Mouse (Mus musculus) kidney, embryonic 16.5 days (tissue): Measurements from ENCODE around the gene Plekhg1. TPM values are rescaled to one million over a fixed set of nuclear protein-coding genes. Genes with fewer than 3 reads are reported as not detected.

Experiments
- ATAC-seq: fragments of 200-750 bp; cut with Nextera tagmentation; 2 replicates; pipeline ENCODE4 v1.8.0; 2017; ENCODE audit warnings: moderate TSS enrichment; ENCODE audit not compliant: low FRiP score, low TSS enrichment
- H3K27ac ChIP-seq: fragments of 300-500 bp; sonication (generic); 2 replicates; pipeline ENCODE4 v1.5.1; 2014; ENCODE audit warnings: low read length
- H3K27me3 ChIP-seq: fragments of 300-500 bp; sonication (generic); 2 replicates; pipeline ENCODE4 v1.6.1; 2014; ENCODE audit warnings: low read length, control low read depth, mixed read lengths; ENCODE audit not compliant: insufficient read depth
- H3K36me3 ChIP-seq: fragments of 300-500 bp; sonication (generic); 2 replicates; pipeline ENCODE4 v1.6.1; 2014; ENCODE audit warnings: low read length, control low read depth, mixed read lengths; ENCODE audit not compliant: insufficient read depth
- H3K4me1 ChIP-seq: fragments of 300-500 bp; sonication (generic); 2 replicates; pipeline ENCODE4 v1.6.1; 2014; ENCODE audit warnings: low read length, control low read depth, mixed read lengths; ENCODE audit not compliant: insufficient read depth
- H3K4me2 ChIP-seq: fragments of 300-500 bp; sonication (generic); replicated peaks from 2 replicates; pipeline ENCODE4 v1.6.1; 2014; ENCODE audit warnings: low read depth, low read length
- H3K4me3 ChIP-seq: fragments of 300-500 bp; sonication (generic); 2 replicates; pipeline ENCODE4 v1.5.1; 2014; ENCODE audit warnings: mild to moderate bottlenecking, low read length
- H3K9ac ChIP-seq: fragments of 300-500 bp; sonication (generic); replicated peaks from 2 replicates; pipeline ENCODE4 v1.6.1; 2014; ENCODE audit warnings: low read length
- H3K9me3 ChIP-seq: fragments of 300-500 bp; sonication (generic); 2 replicates; pipeline ENCODE4 v1.6.1; 2016; ENCODE audit warnings: low read length, control low read depth
- WGBS: fragments of 180-500 bp; shearing (Covaris S2); extraction: QIAGEN DNeasy Blood & Tissue Kit; methylation state at CpG from one replicate; pipeline ENCODE4 v1.1.7; 2014; 5-methylcytosine and 5-hydroxymethylcytosine counted together
- polyA plus RNA-seq: library from polyadenylated mRNA; unstranded; fragments of >200 nt; fragmentation: Nextera tagmentation; extraction: Ambion mirVana; gene quantifications from 2 replicates; pipeline ENCODE4 v1.2.1, GENCODE M21; 2015

Gene Plekhg1
- polyA plus RNA-seq, 1 experiment from 2014 or later: 14.4 TPM

DNA sequence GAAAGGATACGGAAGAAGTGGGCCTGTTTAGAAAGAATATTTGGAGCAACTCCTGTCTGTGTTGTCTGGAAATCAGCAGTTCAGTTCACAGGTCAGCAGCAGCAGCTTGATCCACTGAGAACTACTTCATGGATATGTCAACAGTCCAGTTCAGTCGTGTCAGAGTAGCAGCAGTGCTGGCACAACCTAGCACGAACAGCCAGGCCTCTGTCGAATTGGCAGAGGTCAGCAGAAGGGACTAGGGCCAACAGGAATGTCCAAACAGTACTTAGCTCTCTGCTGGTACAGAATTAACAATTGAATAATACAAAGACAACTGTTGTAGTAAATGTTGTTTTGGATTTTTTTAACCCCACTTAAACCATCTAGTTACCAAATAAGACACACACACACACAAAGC, 33.9 kb upstream of the Plekhg1 start:
- Histone ChIP-seq H3K4me3 (no peak overlapping the region), H3K4me1 (no peaks in the 10 kb centered on the region), H3K27me3 (no peaks in the 10 kb centered on the region), H3K4me2 (no peak overlapping the region), H3K27ac (no peak overlapping the region), H3K36me3 (no peaks in the 10 kb centered on the region), H3K9ac (no peak overlapping the region), H3K9me3 (no peaks in the 10 kb centered on the region)
- ATAC-seq: no peak
- whole genome bisulfite sequencing: 79% methylated on average over 4 of the region's 4 CpGs

DNA sequence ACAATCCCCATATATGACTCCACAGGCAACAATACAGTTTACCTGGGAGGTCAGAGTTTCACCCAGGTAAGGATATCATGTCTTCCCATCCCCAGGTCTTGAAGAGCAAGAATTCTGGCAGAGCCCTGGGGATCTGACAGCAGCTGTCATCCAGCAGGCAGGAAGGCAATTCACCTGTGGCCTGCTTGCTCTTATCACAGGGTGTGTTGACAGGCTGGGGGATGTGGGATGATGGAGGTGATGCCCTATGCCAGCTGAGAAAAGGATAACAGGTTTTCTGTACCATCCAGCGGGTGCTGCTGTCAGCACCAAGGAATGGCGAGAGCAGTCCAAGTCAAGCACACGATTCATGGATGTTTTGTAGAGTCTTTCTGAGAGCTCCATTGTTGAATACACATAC, 30.1 kb upstream of the Plekhg1 start:
- H3K9me3 ChIP-seq: no peaks in the 10 kb centered on the region
- 80% methylated on average over 3 of the region's 3 CpGs for WGBS
- ATAC-seq: no peak
- no peaks in the 10 kb centered on the region for H3K4me1 ChIP-seq
- no peak overlapping the region for H3K27ac ChIP-seq
- H3K9ac ChIP-seq: no peak overlapping the region
- no peak overlapping the region for H3K4me2 ChIP-seq
- no peak overlapping the region for H3K4me3 ChIP-seq
- H3K27me3 ChIP-seq: no peaks in the 10 kb centered on the region
- no peaks in the 10 kb centered on the region for H3K36me3 ChIP-seq

DNA sequence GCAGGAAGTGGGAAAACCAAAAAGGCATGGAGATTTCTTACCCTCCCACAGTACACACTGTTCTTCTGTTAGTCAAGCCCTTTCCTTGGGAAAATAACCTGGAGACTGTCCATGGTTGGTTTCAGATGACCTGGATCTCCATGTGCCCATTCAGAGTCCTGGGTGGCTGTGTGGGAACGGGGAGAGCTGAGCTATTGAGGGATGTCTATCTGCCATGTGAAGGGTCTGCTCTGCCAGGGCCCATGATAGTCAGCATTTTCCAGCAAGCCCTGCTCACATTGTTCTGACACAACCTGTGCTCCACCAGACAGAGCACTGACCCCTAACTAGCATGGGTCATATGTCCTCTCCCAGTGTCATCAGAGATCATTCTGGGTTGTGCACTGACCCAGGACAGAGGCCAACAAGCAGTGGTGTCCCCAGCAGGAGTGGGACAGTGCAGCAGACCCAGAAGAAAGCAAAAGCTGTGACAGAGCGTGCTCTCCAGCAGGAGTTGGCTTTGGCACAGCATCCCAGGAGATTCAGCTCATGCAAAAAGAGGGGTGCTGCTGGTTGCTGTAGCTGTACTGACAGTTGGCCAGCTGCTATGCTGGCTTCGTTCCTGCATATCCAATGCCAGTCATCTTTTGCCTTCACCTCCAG, 24.7 kb upstream of the Plekhg1 start:
- no peaks in the 10 kb centered on the region for H3K36me3 ChIP-seq
- H3K27ac ChIP-seq: no peak overlapping the region
- H3K4me3 ChIP-seq: no peak overlapping the region
- no peak overlapping the region for H3K4me2 ChIP-seq
- no peaks in the 10 kb centered on the region for H3K27me3 ChIP-seq
- no peaks in the 10 kb centered on the region for H3K9me3 ChIP-seq
- 56% methylated on average over 3 of the region's 3 CpGs for WGBS
- ATAC-seq: peak; percentile 49
- no peaks in the 10 kb centered on the region for H3K4me1 ChIP-seq
- no peak overlapping the region for H3K9ac ChIP-seq

DNA sequence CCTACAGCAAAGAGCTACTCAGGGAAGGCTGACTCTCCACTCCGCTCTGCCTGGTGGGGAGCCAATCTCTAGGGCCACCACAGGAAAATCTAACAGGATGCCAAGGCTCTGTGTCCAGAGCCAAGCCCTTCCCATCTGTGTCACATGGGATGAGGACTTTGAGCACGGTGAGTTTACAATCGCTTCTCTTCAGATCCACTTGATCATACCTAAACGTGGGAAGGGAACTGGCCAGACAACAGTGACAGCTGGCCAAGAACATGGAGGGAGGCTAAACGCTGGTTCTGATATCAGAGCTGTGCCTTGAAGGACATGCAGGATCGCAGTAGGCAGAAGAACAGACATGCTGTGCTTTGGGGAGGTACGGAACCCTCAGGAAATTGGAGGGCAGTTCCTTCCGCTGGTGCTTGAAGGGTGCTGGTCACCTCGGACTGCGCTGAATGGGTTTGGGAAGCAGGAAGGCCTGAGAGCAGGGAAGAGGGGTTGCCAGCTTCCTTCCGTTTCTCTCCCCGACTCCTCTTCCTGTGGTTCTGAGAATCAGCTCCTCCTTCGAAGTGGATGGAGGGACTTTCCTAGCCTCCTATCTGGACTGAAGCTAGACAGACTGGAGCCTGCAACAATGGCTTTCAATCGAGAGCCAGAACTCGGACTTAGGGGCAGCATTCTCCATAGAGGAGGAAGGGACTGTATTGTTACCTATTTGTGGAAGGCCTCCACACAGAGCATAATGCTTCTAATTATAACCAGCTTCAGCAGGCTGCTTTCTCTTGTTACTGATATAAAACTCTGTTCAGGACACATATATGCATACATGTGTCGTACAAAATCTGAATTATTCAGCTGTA, 21.9 kb upstream of the Plekhg1 start:
- Histone ChIP-seq H3K4me3 (no peak overlapping the region), H3K9ac (no peak overlapping the region), H3K4me1 (no peaks in the 10 kb centered on the region), H3K27ac (peak overlapping the region; percentile 70), H3K9me3 (no peaks in the 10 kb centered on the region), H3K36me3 (no peaks in the 10 kb centered on the region), H3K4me2 (0 out of 2 replicates have a peak overlapping the region, but pooled peaks have one; percentile 10), H3K27me3 (no peaks in the 10 kb centered on the region)
- 68% methylated on average over 16 of the region's 16 CpGs for WGBS
- ATAC-seq: peak; percentile 71; the same call in 1 of the 2 replicates

DNA sequence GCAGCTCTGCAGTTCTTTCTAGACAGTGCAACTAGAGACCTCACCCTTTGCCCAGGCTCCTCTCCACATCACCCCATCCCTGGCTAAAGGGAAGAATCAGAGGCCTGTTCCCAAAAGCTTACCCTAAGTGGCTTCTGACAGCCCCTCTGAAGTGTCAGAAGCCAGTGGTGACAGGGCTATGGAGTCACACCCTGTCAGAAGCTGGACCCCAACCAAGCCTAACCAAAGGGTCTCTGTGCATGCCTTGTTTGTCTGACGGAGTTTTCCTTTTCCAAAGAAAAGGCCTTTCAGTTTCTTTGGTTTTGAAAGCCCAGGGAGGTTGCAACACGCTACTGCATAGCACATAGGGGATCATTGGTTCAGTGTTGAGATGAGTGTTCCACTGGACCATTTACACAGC, 19.9 kb upstream of the Plekhg1 start:
- H3K9ac ChIP-seq: no peak overlapping the region
- no peaks in the 10 kb centered on the region for H3K4me1 ChIP-seq
- no peak overlapping the region for H3K4me2 ChIP-seq
- H3K36me3 ChIP-seq: no peaks in the 10 kb centered on the region
- H3K27ac ChIP-seq: no peak overlapping the region
- H3K27me3 ChIP-seq: no peaks in the 10 kb centered on the region
- WGBS: 92% methylated on average over 2 of the region's 2 CpGs
- no peak overlapping the region for H3K4me3 ChIP-seq
- H3K9me3 ChIP-seq: no peaks in the 10 kb centered on the region
- ATAC-seq: no peak

DNA sequence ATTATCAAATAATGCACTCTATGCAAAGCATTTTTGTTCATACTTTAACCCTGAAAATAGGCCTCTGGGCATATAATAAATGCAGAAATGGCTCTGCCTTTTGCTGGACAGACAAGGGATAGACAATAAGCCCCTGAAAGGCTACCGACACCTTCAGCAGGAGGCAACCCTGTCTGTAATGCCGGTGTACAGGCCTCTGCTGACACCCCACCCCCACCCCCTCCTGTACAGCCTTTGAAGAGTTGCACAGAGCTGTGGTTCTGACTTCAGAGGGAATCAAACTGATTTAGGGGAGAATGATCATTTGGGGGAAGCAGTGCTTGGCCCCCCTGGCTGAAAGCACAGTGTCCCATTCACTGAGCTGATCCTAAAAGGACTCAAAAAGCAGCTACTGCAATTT, 17.8 kb upstream of the Plekhg1 start:
- no peak for ATAC-seq
- Histone ChIP-seq H3K9me3 (no peaks in the 10 kb centered on the region), H3K27me3 (no peaks in the 10 kb centered on the region), H3K4me2 (no peak overlapping the region), H3K36me3 (no peaks in the 10 kb centered on the region), H3K4me3 (no peak overlapping the region), H3K4me1 (no peaks in the 10 kb centered on the region), H3K27ac (no peak overlapping the region), H3K9ac (no peak overlapping the region)
- WGBS: 41% methylated on average over 2 of the region's 2 CpGs

DNA sequence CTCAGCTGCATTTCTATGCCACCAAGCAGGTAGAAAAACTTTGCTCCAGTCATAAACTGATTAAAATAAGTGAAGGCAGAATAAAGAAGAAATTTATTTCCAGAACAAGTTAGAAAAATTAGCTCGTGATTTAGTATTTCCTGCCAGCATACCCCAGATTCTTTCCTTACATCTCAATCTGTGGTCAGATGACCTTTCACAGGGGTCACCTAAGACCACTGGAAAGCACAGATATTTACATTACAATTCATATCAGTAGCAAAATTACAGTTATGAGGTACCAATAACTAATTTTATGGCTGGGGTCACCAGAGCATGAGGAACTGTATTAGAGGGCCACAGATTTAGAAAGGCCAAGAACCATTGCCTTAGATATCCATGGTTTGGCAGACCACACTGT, 15.5 kb upstream of the Plekhg1 start:
- ATAC-seq: no peak

DNA sequence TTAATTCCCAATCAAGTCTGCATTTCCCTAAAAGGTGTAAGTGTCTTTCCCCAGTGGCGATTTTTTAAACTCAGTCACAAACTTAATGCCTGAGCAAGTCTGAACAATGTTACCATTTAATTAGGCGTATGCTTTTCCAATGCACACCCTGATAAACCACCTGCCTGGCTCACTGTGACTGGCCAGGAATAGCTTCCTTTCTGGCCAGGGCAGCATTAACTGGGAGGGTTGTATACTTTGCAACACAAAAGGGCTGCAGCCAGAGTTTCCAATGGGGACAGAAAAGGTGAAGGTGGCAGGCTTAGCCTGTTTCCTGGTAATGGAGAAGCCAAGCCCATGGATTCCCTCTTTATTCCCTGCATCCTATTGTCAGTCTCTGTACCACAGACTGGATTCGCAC, 10.5 kb upstream of the Plekhg1 start:
- H3K27me3 ChIP-seq: no peaks in the 10 kb centered on the region
- H3K36me3 ChIP-seq: no peaks in the 10 kb centered on the region
- no peaks in the 10 kb centered on the region for H3K9me3 ChIP-seq
- H3K9ac ChIP-seq: no peak overlapping the region
- H3K4me3 ChIP-seq: no peak overlapping the region
- H3K4me1 ChIP-seq: no peaks in the 10 kb centered on the region
- 56% methylated on average over 3 of the region's 3 CpGs for WGBS
- H3K27ac ChIP-seq: no peak overlapping the region
- H3K4me2 ChIP-seq: no peak overlapping the region
- 0 out of 2 replicates have a peak, but pooled peaks have one; percentile 57 for ATAC-seq

More for the DNA sequence above, 15.5 kb upstream of the Plekhg1 start:
- H3K9ac ChIP-seq: no peak overlapping the region
- H3K27ac ChIP-seq: no peak overlapping the region
- H3K9me3 ChIP-seq: no peaks in the 10 kb centered on the region
- no peaks in the 10 kb centered on the region for H3K4me1 ChIP-seq
- H3K27me3 ChIP-seq: no peaks in the 10 kb centered on the region
- H3K4me2 ChIP-seq: no peak overlapping the region
- WGBS: 58% methylated on average over 1 of the region's 1 CpGs
- H3K36me3 ChIP-seq: no peaks in the 10 kb centered on the region
- no peak overlapping the region for H3K4me3 ChIP-seq

DNA sequence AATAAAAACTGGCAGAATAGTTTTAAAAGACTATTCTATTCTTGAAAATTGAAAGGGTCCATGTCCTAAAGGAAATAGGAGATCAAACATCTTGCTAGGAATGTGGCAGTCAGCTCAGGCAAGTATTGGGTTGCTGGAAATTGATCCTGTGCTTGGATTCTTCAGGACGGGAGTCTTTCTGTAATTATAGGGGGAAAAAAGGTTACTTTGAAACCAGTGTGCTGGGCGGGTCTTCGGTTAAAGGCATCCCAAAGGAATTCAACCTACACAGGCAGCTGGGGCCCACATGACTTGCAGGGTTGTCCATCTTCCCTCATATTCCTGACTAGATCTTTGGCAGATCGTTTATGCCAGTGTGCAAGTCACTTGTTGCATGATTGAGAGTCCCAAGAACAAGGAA, 9.8 kb upstream of the Plekhg1 start:
- H3K36me3 ChIP-seq: no peaks in the 10 kb centered on the region
- no peak overlapping the region for H3K27ac ChIP-seq
- no peaks in the 10 kb centered on the region for H3K27me3 ChIP-seq
- no peak overlapping the region for H3K4me3 ChIP-seq
- H3K4me1 ChIP-seq: no peaks in the 10 kb centered on the region
- no peak overlapping the region for H3K9ac ChIP-seq
- WGBS: 16% methylated on average over 4 of the region's 4 CpGs
- no peaks in the 10 kb centered on the region for H3K9me3 ChIP-seq
- no peak for ATAC-seq
- no peak overlapping the region for H3K4me2 ChIP-seq

DNA sequence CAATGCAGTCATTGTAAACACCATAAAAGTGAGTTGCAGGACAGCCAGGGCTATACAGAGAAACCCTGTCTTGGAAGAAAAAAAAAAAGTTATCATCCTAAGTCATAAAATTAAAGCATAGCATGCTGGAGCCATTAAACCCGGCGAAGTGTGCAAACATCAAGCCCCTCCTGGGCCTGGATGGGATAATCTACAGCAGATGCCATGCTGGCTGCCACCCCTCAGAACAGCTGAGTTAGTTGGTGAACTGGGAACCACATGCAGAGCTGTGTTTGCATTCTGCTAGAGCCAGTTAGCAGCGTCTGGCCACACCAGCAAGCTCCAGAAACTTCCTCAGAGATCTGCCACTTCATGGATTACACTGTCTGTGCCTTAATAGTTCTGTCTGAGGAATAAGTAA, 3.1 kb upstream of the Plekhg1 start:
- no peaks in the 10 kb centered on the region for H3K36me3 ChIP-seq
- H3K9me3 ChIP-seq: no peaks in the 10 kb centered on the region
- no peak overlapping the region for H3K9ac ChIP-seq
- ATAC-seq: no peak
- H3K4me1 ChIP-seq: peaks cover 7% of the 10 kb centered on the region
- H3K4me2 ChIP-seq: no peak overlapping the region
- H3K4me3 ChIP-seq: no peak overlapping the region
- no peak overlapping the region for H3K27ac ChIP-seq
- no peaks in the 10 kb centered on the region for H3K27me3 ChIP-seq
- WGBS: 38% methylated on average over 3 of the region's 3 CpGs
